Mouse (Mus musculus) urinary bladder, postnatal 25 days (tissue): ENCODE results near the gene Thrap3.
"Not testable (repeated sequence)": the region's sequence is repeated elsewhere in the genome, so short reads cannot be mapped to it uniquely, and the experiment has no call there.

Experiments used
- DNase-seq: peaks from one replicate; pipeline ENCODE4 v3.0.0; 2022; ENCODE audit warnings: low spot score

The Thrap3 gene

DNA sequence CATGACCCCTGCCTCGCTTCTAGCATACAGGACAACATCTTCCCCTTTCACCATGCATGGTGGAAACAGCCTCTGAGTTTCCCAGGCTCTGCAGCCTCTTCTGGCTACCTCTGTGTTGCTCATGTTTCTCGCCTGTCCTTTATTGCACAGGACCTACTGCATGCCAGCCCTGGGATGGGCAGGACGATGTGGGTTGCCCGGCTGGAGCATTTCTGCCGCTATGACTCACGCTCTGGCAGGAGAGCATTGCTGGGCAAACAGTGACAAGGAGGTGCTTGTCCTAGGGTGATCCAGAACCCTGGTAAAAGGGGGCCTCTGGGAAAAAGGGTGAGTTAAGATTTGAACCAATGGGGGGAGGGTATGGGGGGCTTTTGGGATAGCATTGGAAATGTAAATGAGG lies 15.2 kb upstream of the Thrap3 start:
- no peak for DNase-seq

DNA sequence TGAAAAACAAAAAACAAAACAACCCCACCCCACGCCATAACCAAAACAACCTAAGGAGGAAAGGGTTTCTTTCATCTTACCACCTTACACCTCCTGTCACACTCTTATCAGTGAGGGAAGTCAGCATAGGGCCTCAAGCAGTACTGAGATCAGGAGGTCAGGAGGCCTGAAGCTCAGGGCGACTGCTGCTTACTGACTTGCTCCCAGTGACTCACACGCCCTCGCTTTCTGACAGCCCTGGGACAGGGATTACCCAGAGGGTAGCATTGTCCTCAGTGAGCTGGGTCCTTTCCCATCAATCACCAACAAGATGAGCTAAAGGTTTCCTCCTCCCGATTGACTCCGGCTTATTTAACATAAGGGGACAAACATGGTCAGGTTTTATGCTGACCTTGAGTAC lies 4.5 kb upstream of the Thrap3 start:
- DNase-seq = no peak

DNA sequence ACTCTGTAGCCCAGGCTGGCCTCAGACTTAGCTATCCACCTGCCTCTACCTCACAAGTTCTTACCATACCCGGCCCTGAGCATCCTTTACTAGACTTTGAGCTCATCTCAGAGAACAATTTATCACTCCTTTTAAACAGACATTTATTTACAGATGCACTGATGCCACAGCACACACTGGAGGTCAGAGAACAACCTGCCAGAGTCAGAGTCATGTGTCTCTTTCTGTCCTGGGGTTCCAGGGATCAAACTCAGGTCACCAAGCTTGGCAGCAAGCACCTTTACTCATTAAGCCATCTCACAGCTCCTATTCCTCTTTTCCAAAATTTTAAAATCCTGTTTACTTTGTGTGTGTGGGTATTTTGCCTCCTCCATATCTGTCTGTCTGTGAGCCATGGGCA lies 2.8 kb upstream of the Thrap3 start:
- DNase-seq = no peak

DNA sequence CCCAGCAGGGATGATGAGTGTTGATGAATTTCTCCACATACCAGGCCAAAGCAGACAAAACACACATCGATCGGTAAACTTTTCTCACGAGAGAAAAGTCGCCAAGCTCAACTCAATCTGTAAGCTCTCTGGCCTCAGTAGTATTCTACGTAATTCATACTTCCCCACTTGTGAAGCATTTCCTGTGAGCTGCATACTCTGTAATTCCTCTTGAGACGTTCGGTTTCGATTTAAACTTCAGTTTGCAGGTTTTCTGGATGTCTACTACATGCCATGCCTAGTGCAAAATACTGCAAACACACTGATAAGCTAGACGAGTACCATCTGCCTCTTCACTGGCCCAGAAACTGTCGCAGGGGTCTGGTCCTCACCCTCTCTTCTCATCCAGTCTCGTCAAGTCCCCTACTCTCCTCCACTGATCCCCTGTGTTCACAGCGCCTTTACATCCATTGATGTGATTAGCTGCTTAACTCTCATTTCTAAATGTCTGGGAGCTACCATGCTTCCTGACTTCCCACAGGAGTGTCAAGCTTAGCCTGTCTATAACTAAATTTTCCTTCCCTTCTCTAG lies 2.2 kb upstream of the Thrap3 start:
- no peak for DNase-seq

DNA sequence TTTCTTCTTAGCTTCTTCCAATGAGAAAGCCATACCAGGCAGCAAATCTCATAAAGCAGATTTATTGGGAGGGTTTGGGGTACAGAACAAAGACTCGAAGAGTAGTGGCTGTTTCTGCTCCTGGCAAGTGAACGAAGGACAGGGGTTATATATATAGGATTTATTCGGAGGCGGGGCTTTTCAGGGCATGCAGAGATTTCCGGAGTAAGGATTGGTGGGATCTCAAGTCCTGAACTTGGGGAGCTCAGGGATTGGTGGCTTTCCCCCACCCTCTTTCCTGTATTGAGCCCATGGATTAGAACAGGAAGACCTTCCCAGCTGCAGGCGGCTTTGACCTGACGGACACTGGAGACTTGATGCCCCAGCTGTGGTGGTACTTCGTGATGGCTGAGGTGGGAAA lies 1.5 kb upstream of the Thrap3 start:
- DNase-seq = no peak

DNA sequence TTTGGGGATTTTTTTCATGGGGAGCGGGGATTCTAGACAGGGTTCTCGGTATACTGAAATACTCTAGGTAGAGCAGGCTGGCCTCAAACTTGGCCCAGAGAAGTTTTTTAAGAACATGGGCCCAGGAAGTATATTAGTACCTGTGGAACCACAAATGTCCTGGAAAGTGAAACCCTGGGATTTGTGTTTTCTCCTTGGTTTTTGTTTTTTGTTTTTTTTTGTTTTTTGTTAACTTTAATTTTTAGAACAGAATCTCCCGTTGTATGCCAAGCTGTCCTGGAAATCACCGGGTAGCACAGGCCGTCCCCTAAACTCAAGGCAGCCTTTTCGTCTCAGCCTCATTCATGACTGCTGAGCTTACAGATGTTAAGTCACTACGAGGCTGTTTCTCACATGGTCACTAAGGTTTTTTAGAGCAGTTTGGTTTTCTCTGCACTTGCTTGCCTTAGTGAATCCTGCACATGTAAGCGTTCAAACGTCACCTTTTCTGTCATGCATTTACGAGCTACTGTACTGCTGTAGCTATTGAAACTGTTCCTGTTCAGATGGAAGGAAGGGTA lies 856 bp upstream of the Thrap3 start:
- no peak for DNase-seq

DNA sequence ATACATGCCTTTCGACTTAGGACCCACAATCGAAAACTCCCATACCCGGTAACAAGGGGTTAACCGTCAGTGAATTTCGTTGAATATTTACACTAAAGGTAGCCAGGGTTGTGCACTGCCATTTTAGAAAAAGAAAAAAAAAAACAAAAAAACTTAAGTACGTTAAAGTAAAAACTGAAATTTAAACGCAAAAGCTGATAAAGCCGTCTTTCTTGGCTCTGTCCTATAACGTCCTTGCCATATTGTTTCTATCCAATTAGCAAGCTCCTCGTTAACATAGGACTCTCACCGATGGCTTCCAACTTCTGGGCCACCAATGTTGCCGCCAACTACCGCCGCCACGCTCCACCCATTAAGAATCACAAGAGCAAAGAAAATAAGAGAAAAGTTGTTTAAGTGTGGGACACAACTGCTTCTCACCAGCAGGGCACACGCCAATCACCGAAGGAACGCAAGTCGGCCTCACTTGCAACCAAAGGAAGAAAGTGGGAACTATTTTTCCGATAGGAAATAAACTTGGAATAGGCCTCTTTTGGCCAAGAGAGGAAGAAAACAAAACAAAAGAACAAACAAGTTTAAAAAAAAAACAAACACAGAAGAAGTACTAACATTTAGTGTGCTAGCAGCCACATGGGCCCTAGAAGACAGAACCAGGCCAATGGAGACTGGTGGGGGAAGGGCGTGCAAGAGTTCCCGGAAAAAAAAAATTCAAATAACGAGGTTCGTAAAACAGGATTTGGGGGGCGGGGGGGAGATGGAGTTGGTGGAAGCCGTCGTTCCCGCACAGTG lies 852 bp downstream of the Thrap3 start:
- DNase-seq = no peak

DNA sequence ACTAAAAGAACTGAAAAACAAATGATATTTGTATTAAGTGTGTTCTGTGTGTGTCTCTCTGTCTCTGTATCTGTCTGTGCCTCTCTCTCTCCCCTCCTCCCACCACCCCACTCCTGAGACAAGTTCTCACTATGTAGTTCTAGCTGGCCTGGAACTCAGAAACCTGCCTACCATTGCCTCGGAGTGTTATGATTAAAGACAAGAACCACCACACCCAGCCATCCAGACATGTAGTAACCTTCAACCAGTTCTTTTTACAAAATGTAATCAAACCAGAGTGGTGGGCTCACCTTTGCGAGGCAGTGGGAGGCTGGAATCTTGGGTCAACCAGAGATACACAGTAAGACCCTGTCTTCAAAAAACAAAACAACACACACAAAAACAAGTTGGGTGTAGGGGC lies 1.9 kb downstream of the Thrap3 start:
- DNase-seq = no peak

DNA sequence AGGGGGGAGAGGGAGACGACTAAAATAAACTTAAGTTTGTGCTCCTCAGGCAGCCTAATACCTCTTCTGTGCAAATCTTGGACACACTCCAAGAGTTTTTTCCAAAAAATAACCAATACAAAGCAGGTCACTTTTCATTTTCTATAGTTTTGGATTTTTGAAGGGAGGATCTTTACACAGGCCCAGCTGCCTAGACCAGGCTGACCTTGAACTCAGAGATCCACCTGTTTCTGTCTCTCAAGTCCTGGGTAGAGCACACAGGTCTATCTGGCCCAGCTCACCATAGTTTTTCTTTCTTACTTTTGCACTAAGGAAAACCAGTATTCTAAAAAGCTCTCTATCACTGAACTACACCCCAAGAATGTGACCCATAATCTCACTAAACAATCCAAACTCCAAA lies 2.5 kb downstream of the Thrap3 start:
- DNase-seq = no peak

DNA sequence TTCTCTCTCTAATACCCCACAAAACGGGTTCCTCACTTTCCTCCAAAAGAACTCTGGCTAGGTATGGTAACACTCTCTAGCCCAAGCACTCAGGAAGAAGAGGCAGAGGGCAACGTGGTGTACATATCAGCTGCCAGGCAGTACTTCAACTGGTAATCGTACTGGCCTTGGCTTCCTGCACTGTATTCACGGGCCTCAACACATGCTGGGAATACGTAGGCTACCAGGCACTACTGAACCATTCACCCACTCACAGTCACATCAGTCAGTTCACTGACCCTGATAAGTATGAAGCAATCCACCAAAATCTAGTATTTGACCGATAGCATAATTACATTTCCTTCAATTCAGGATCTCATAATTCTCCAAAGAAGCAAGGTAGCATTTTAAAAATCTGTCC lies 3.0 kb downstream of the Thrap3 start:
- no peak for DNase-seq

DNA sequence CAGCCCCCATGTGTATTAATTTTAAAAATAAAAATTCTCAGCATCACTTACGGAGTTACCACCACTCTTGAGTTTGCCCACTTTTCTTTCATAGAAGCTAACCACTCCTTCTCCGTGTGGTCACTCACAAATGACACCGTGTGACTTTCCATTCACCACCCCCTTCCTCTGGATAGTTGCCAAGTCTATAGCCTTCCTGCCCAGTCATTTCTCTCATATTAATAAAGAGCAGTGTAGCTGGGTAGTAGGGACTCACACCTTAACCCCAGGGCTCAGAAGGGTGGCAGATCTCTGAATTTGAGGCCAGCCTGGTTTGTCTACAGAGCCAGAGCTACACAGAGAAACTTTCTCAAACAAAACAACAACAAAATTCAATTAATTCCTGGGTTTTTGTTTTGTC lies 5.1 kb downstream of the Thrap3 start:
- DNase-seq = no peak

DNA sequence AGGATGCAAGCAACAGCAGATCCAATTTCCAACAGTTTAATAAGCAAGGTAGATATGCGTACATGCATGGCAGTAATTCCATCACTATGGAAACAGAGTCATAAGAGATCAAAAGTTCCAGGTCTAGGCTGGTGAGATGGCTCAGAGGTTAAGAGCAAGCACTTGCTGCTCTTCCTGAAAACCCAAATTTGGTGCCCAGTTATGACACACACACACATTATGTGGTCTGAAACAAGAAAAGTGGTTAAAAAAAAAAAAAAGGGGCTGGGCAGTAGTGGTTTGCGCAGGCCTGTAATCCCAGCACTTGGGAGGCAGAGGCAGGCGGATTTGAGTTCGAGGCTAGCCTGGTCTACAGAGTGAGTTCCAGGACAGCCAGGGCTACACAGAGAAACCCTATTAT lies 7.6 kb downstream of the Thrap3 start:
- DNase-seq = no peak

DNA sequence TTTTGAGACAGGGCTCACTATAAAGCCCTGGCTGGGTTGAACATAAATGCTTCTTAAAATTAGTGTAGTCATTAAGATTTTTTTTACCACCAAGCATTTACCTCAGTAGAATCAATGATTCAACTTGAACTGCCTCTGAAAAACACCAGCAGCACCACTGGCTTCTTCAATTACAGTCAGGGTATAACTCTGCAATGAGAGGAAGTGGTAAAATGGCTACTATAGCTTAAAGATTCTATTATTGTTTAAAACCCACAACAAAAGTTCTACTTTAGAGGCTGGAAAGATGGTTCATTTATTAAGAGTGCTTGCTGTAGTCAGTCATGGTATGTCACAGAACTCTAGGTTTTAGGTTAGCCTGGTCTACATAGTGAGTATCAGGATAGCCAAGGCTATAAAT lies 8.3 kb downstream of the Thrap3 start:
- DNase-seq = no peak

DNA sequence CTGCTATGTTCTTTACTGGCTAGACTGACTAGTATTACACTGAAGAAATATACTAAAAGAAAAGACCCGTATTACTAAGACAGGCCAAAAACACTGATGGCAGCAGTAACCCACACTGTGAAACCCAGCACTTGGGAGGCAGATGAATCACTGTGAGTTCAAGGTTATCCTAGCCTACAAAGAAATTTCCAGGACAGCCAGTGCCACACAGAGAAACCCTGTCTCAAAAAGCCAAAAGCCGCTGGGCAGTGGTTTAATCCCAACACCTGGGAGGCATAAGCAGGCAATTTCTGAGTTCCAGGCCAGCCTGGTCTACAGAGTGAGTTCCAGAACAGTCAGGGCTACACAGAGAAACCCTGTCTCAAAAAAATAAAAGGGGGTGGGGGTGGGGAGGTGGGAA lies 11.9 kb downstream of the Thrap3 start:
- no peak for DNase-seq

DNA sequence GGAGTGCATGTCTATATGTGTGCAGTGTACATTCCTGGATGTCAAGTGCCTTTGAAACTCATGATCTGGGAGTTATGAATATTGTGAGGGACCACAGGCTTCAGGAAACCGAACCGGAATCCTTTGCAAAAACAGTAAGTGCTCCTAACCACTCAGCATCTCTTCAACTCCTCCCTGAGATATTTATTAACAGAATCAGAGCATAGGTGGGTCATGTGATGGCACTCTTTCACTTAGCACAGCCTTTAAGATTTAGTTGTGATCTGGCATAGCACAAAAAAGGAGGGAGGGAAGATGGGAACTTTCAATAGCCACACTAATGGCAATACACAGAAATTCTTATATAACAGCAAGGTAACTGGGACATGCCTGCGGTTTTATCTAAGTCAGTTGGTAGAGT lies 15.5 kb downstream of the Thrap3 start:
- DNase-seq = no peak

DNA sequence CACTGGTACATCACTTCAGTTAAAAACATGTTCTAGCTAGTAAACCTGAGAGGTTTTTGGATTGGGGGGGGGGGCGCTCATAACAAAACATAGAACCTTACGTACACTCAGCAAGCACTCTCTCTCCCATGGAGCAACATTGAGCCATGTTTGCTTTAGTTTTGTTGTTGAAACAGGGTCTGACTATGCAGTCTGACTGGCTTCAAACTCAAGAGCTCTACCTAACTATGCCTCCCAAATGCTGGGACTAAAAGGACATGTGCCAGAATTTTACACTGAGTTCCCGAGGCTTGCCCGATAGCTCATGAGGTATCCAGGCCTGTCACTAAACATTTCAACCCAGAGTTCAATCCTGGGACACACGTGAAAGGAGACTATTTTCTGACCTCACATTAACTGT lies 19.5 kb downstream of the Thrap3 start:
- no peak for DNase-seq

DNA sequence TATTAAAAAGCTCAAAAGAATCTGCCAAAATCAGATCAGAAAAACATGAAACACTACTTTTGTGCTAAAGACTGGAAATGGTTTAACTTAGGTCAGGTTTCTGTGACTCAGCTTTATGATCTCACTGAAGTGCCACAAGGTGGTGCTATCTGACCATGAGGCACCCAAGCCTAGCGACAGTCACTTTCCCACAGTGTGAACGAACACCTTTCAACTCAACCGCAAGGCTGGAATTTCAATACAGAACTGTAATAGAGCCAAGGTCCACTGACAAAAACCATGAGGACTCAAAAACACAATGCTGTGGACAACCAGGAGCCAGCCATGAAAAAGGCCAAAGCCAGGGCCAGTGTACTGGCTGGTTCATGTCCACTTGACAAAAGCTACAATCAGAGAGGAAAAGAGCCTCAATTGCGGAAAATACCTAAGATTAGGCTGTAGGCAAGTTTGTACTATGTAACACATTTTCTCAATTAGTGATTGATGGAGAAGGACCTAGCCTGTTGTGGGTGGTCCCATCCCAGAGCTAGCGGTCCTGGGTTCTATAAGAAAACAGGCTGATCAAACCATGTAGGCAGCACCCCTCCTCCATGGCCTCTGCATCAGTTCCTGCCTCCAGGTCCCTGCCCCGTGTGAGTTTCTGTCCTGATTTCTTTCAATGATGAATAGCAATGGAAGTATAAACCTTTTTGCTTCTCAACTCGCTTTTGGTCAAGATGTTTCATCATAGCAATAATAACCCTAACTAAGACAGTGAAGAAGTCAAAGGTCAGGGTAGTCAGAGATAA lies 21.2 kb downstream of the Thrap3 start:
- DNase-seq = no peak

DNA sequence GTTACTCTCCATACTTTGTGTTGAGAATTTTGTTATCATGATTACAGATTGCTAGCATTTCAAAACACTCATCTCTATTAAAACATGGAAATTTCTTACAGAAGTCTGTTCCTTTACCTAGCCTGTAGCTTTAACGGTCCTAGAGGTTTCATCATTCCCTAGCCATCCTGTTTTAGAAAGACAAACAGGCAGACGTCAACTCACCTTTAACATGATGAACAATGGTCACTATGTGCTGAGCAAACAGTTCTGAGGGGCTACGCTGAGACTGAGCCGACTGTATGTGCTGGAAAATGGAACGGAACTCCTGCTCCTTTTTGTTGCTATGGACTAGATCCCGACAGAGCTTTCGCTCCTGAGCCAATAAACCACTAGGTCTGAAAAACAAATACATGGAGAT lies 26.6 kb downstream of the Thrap3 start:
- DNase-seq = not testable (repeated sequence)

DNA sequence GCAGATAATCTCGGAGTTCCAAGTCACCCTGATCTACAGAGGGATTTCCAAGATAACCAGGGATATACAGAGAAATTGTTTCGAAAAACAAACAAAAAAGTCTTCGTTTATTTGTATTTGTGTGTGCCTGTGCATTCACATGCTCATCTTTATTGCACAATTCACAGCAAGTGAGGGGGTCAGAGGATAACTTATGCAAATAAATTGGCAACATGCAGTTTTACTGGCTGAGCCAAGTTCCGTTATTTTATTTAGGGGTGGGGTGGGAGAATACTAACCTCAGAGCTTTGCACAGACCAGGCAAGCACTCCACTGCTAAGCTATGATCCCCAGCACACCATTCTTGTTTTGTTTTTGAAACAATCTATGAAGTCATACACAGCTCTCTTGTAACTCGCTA lies 28.8 kb downstream of the Thrap3 start:
- DNase-seq = no peak

DNA sequence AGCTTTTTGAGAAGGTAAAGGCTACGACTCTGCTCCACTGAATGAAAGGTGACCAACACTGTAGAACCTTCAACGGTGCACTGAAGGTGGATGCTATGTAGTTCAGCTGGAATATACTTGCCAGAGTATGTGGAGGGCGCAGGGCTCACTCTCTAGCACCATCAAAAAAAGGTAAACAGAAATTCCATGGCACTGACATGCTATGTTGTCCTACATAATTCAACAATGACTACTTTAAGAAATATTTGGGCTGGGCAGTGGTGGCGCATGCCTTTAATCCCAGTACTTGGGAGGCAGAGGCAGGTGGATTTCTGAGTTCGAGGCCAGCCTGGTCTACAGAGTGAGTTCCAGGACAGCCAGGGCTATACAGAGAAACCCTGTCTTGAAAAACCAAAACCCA lies 31.8 kb downstream of the Thrap3 start:
- DNase-seq = not testable (repeated sequence)

DNA sequence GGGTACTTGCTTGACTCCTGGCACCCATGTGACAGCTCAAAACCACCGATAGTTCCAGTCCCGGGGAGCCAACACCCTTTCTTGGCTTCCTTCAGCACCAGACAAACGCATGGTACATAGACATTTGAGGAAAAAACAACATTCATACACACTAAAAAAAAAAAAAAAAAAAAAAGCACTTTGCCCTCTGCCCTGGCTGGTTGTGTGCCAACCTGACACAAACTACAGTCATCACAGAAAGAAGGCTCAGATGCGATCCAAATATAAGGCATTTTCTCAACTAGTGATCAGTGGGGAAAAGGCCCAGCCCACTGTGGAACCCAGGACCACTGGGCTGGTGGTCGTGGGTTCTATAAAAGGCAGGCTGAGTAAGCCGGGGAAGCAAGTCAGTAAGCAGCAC lies 33.7 kb downstream of the Thrap3 start:
- DNase-seq = no peak

DNA sequence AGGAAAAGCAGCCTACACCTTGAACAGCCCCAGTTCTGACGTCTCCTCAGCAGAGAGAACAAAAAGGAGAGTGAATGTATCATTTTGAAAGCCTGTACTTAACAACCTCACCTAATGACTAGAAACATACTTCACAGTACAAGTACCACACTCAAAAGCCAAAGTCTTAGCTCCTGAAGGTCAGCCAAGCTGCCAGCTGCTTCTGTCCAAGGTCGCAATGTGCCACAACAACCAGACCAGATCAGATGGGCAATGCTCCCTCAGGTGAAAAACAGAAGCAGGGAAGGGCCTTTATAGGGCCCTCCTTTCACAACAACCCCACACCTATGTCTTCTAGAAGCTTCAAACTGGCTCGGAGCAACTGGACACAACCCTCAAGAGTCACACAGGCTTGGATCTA lies 36.5 kb downstream of the Thrap3 start:
- DNase-seq = no peak

DNA sequence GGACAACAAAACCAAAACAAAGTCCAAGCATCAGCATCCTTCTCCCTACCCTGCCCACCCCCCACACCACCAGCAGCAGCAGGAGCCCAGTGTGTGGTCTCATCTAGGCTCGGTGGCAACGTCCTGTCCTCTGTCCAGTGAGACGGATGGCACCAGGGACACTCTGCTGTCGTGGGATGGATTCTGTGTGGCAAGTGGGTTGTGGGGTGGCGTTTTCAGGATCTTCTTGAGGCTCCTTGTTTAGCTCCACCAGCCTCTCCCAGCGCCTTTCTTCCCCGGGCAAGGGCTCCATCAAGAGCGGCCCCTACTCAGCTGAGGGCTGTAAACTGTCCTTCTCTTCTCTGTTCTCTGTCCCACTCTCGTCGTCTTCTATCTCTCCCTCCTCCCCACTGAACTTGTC lies 37.5 kb downstream of the Thrap3 start:
- DNase-seq = not testable (repeated sequence)
